In genomic region chr9:77961350-77961749, GRCm38 (mm10) we compare ENCODE assay signal across 20 mouse cellular contexts. TPM values are rescaled to one million over a fixed set of nuclear protein-coding genes. Genes with fewer than 3 reads are reported as not detected.
DNase-seq lines count a peak whose midpoint lies in the region; ATAC-seq and TF ChIP-seq lines count a peak whose summit lies in the region.
"Had no signal": no experiment of that assay in that cellular context is flagged by ENCODE, and none has a peak within 500 bp of the region (broad histone marks: within the 10 kb centered on the region; RNA-seq: fewer than 3 reads in every experiment).

No protein-coding gene starts in this region.

- H3K27me3 ChIP-seq in kidney, adult 2 months (replicated peaks; ENCODE audit: control insufficient read depth, insufficient read depth, low read length), result no peaks in the 10 kb centered on the region
- H3K27me3 ChIP-seq: embryonic facial prominence, embryonic 13.5 days; midbrain, embryonic 13.5 days; neural tube, embryonic 15.5 days; Patski had no signal

- TF ChIP-seq POLR2A in kidney, adult 2 months (IDR thresholded peaks at IDR 0.05; ENCODE audit: low read depth, low read length), result no peak

- 74% methylated on average over 6 of the region's 6 CpGs for WGBS in kidney, adult 2 months

- DNase-seq in kidney, adult 2 months, result peak; percentile 31
- DNase-seq in kidney, adult 8-10 months, result no peak
- DNase-seq in CD4-positive, CD25-positive, alpha-beta regulatory T cell, adult 2 months (ENCODE audit: low read depth, low spot score), result peak; percentile 50
- no peak for DNase-seq in frontal cortex, adult 2 months (ENCODE audit: extremely low spot score in 1 of 2, low spot score in 1 of 2)
- no peak for DNase-seq in spleen, adult 18-20 months
- DNase-seq: adrenal gland, postnatal 14 days; cerebellum, adult 11 months; cerebellum, postnatal 14 days; lung, embryonic 14.5 days; right cerebral cortex, postnatal 14 days; thymus, adult 2 months had no signal

- H3K27ac ChIP-seq in kidney, adult 2 months (ENCODE audit: insufficient read depth, low read depth, low read length), result no peak overlapping the region
- H3K27ac ChIP-seq: embryonic facial prominence, embryonic 13.5 days; hindbrain, embryonic 10.5 days; midbrain, embryonic 13.5 days; neural tube, embryonic 15.5 days had no signal

- no peak overlapping the region for H3K4me3 ChIP-seq in kidney, adult 2 months (ENCODE audit: insufficient read depth, low read depth, low read length)
- H3K4me3 ChIP-seq: embryonic facial prominence, embryonic 13.5 days; hindbrain, embryonic 10.5 days; midbrain, embryonic 13.5 days; myocyte; neural tube, embryonic 15.5 days had no signal

- peak; percentile 32 for ATAC-seq in activated CD4-positive, CD25-positive, alpha-beta regulatory T cell, adult 4 months
- ATAC-seq in monocyte, adult 5-6 weeks (replicated peaks; ENCODE audit: insufficient number of reproducible peaks, low FRiP score, low TSS enrichment, poor library complexity, severe bottlenecking), result peak; percentile 88
- ATAC-seq: forebrain, embryonic 14.5 days; midbrain, embryonic 13.5 days; Patski had no signal

- no peak for TF ChIP-seq CTCF in kidney, adult 2 months (conservative IDR thresholded peaks at IDR 0.05; ENCODE audit: insufficient read depth, insufficient read length, low read depth, low read length)

- H3K4me1 ChIP-seq in kidney, adult 2 months (ENCODE audit: control insufficient read depth, insufficient read depth, low read length), result peaks cover 7% of the 10 kb centered on the region; the same call in 1 of the 2 replicates

- no peaks in the 10 kb centered on the region for H3K36me3 ChIP-seq in kidney, adult 2 months (ENCODE audit: control insufficient read depth, insufficient read depth, low read length)

RNA-seq across cellular contexts. Expression of gene Elovl5, which starts 44.2 kb away (rescaled TPM):
- 67.2 and 70.0 TPM in 2 replicates for polyA plus RNA-seq in kidney, adult 2 months (2012; rRNA removed)
- polyA plus RNA-seq in activated CD4-positive, CD25-positive, alpha-beta regulatory T cell, adult 4 months (2017; shearing (Covaris generic)), result 100 to 1,000 TPM; 149 to 155 TPM
- 127 to 171 TPM (median 154 TPM) in 3 replicates for total RNA-seq in monocyte, adult 5-6 weeks (2017)
- polyA plus RNA-seq in frontal cortex, adult 2 months (2012; rRNA removed), result 97.3 and 105 TPM in 2 replicates

Comparison
In these comparisons a context has a peak if more than half of its experiments do, and no peak if none do; other contexts are left out.
1. DNase-seq: peak in kidney, adult 2 months (single experiment) and CD4-positive, CD25-positive, alpha-beta regulatory T cell, adult 2 months (single experiment); none in kidney, adult 8-10 months (0 of 2), frontal cortex, adult 2 months (0 of 2) and spleen, adult 18-20 months (0 of 2).